Comparison of ENCODE assay signal across 8 mouse cellular contexts in the genomic region with DNA sequence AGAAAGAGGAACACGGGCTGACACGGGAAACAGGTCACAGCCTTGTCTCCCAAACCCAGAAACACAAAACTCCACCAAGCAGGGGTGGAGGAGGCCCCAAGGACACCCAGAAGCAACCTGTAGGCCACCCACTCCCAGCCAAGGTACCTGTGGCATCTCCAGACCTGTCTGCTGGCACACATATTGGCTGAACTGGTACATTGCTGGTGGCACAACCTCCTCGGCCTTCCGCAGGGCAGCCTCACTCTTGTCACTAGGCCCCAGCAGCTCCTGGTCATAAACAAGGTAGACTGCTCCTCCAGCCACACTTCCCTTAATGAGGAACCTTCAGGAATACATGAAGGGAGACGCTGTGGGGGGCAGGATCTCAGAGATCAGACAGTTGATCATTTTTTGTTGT. TPM values are rescaled to one million over a fixed set of nuclear protein-coding genes. Genes with fewer than 3 reads are reported as not detected.
DNase-seq lines count a peak whose midpoint lies in the region; ATAC-seq and TF ChIP-seq lines count a peak whose summit lies in the region.

No protein-coding gene starts in this region.

- 56% methylated on average over 5 of the region's 5 CpGs for WGBS in embryonic facial prominence, embryonic 12.5 days
- WGBS in hindbrain, postnatal 0 days = 62% methylated on average over 5 of the region's 5 CpGs

- no peak for DNase-seq in layer of hippocampus, adult 2 months (ENCODE audit: low spot score in 2 of 2)
- no peak for DNase-seq in layer of hippocampus, adult 9-10 months (ENCODE audit: low spot score)
- no peak for DNase-seq in hindbrain, postnatal 0 days (ENCODE audit: low spot score)
- DNase-seq in T-cell, adult 2 months (ENCODE audit: low spot score) = no peak
- no peak for DNase-seq in spleen, adult 18-20 months
- no peak for DNase-seq in layer of hippocampus, adult 18-20 months (ENCODE audit: low spot score in 2 of 2)

- peaks cover 39% of the 10 kb centered on the region for H3K36me3 ChIP-seq in embryonic facial prominence, embryonic 12.5 days
- H3K36me3 ChIP-seq in hindbrain, postnatal 0 days (ENCODE audit: insufficient read depth, low read length) = peaks cover 35% of the 10 kb centered on the region
- H3K36me3 ChIP-seq in myocyte (ENCODE audit: control insufficient read depth, insufficient read depth) = peaks cover 27% of the 10 kb centered on the region

- no peaks in the 10 kb centered on the region for H3K9me3 ChIP-seq in embryonic facial prominence, embryonic 12.5 days
- no peaks in the 10 kb centered on the region for H3K9me3 ChIP-seq in hindbrain, postnatal 0 days (ENCODE audit: low read length)

- peak overlapping the region; percentile 52 for H3K9ac ChIP-seq in embryonic facial prominence, embryonic 12.5 days
- H3K9ac ChIP-seq in hindbrain, postnatal 0 days (replicated peaks; ENCODE audit: low read length) = peak overlapping the region; percentile 82; the same call in 1 of the 2 replicates

- no peak for ATAC-seq in embryonic facial prominence, embryonic 12.5 days (ENCODE audit: insufficient number of reproducible peaks, insufficient read depth, low FRiP score, low TSS enrichment)
- no peak for ATAC-seq in hindbrain, postnatal 0 days

- H3K4me2 ChIP-seq in embryonic facial prominence, embryonic 12.5 days (replicated peaks) = peak overlapping the region; percentile 78
- peak overlapping the region; percentile 74 for H3K4me2 ChIP-seq in hindbrain, postnatal 0 days (ENCODE audit: low read depth, low read length)
- H3K4me2 ChIP-seq in myocyte (ENCODE audit: low read depth) = peak overlapping the region; percentile 93

- peak overlapping the region; percentile 96; the same call in 1 of the 2 replicates for H3K27ac ChIP-seq in layer of hippocampus, adult 2 months
- peak overlapping the region; percentile 1; the same call in 1 of the 2 replicates for H3K27ac ChIP-seq in embryonic facial prominence, embryonic 12.5 days
- peak overlapping the region; percentile 86 for H3K27ac ChIP-seq in hindbrain, postnatal 0 days

- TF ChIP-seq CTCF in layer of hippocampus, adult 2 months (conservative IDR thresholded peaks at IDR 0.05) = no peak
- TF ChIP-seq CTCF in hindbrain, postnatal 0 days (IDR thresholded peaks at IDR 0.05; ENCODE audit: low read depth) = no peak

- H3K79me2 ChIP-seq in myocyte (ENCODE audit: control insufficient read depth, insufficient read depth) = peaks cover 23% of the 10 kb centered on the region

- TF ChIP-seq POLR2A in myocyte (IDR thresholded peaks at IDR 0.05; ENCODE audit: insufficient read length, low read depth) = peak; percentile 41

- H3K4me1 ChIP-seq in embryonic facial prominence, embryonic 12.5 days = peaks cover 16% of the 10 kb centered on the region
- H3K4me1 ChIP-seq in hindbrain, postnatal 0 days (ENCODE audit: insufficient read depth, low read length) = peaks cover 8% of the 10 kb centered on the region; the same call in 1 of the 2 replicates

- peak overlapping the region; percentile 68 for H3K4me3 ChIP-seq in layer of hippocampus, adult 2 months
- H3K4me3 ChIP-seq in embryonic facial prominence, embryonic 12.5 days = peak overlapping the region; percentile 46
- H3K4me3 ChIP-seq in hindbrain, postnatal 0 days (ENCODE audit: low read length) = peak overlapping the region; percentile 58
- H3K4me3 ChIP-seq in myocyte = peak overlapping the region; percentile 92

- H3ac ChIP-seq in myocyte (ENCODE audit: control insufficient read depth, insufficient read length) = peak overlapping the region; percentile 5

- H3K27me3 ChIP-seq in embryonic facial prominence, embryonic 12.5 days = no peaks in the 10 kb centered on the region
- no peaks in the 10 kb centered on the region for H3K27me3 ChIP-seq in hindbrain, postnatal 0 days (ENCODE audit: insufficient read depth, low read length)
- H3K27me3 ChIP-seq in myocyte (ENCODE audit: control insufficient read depth, insufficient read depth, insufficient read length) = no peaks in the 10 kb centered on the region

TF ChIP-seq in myocyte, 11 proteins besides CTCF, POLR2A, EP300 and RAD21:
- peak; percentile 29 for TF ChIP-seq POLR2AphosphoS2 (IDR thresholded peaks at IDR 0.05; ENCODE audit: insufficient read length, low read depth)
- TF ChIP-seq REST (IDR thresholded peaks at IDR 0.05; ENCODE audit: insufficient read depth, insufficient read length) = no peak

RNA-seq across cellular contexts. Expression of gene 2410015M20Rik, which starts 0.9 kb away (rescaled TPM):
- 100 to 1,000 TPM; 134 to 142 TPM for total RNA-seq in layer of hippocampus, adult 2 months (2021)
- polyA plus RNA-seq in embryonic facial prominence, embryonic 12.5 days (2016; fragmentation: Nextera tagmentation; extraction: Ambion mirVana) = 208 and 214 TPM in 2 replicates
- 65.8 and 79.7 TPM in 2 replicates for total RNA-seq in hindbrain, postnatal 0 days (2014; rRNA removed)
- 222 and 247 TPM in 2 replicates for polyA plus RNA-seq in hindbrain, postnatal 0 days (2015; fragmentation: Nextera tagmentation; extraction: Ambion mirVana)
- polyA plus RNA-seq in myocyte (2012; fragmentation: generic; extraction: Trizol) = 587 TPM
- 100 to 1,000 TPM; 143 to 147 TPM for total RNA-seq in layer of hippocampus, adult 18-20 months (2021)

RNA-seq across cellular contexts. Expression of gene Rpl36, which starts 4.5 kb away (rescaled TPM):
- total RNA-seq in layer of hippocampus, adult 2 months (2021) = 100 to 1,000 TPM; 383 to 406 TPM
- polyA plus RNA-seq in embryonic facial prominence, embryonic 12.5 days (2016; fragmentation: Nextera tagmentation; extraction: Ambion mirVana) = 1,591 and 1,618 TPM in 2 replicates
- total RNA-seq in hindbrain, postnatal 0 days (2014; rRNA removed) = 939 and 1,848 TPM in 2 replicates
- 1,254 and 1,260 TPM in 2 replicates for polyA plus RNA-seq in hindbrain, postnatal 0 days (2015; fragmentation: Nextera tagmentation; extraction: Ambion mirVana)
- 3,746 TPM for polyA plus RNA-seq in myocyte (2012; fragmentation: generic; extraction: Trizol)
- total RNA-seq in layer of hippocampus, adult 18-20 months (2021) = 100 to 1,000 TPM; 414 to 418 TPM

RNA-seq across cellular contexts. Expression of gene Lonp1, which starts 18.0 kb away (rescaled TPM):
- total RNA-seq in layer of hippocampus, adult 2 months (2021) = 10 to 100 TPM; 56.5 to 60.2 TPM
- 66.0 and 66.9 TPM in 2 replicates for polyA plus RNA-seq in embryonic facial prominence, embryonic 12.5 days (2016; fragmentation: Nextera tagmentation; extraction: Ambion mirVana)
- total RNA-seq in hindbrain, postnatal 0 days (2014; rRNA removed) = 67.0 and 72.5 TPM in 2 replicates
- polyA plus RNA-seq in hindbrain, postnatal 0 days (2015; fragmentation: Nextera tagmentation; extraction: Ambion mirVana) = 38.6 and 39.7 TPM in 2 replicates
- 278 TPM for polyA plus RNA-seq in myocyte (2012; fragmentation: generic; extraction: Trizol)
- total RNA-seq in layer of hippocampus, adult 18-20 months (2021) = 10 to 100 TPM; 60.1 to 61.6 TPM

RNA-seq across cellular contexts. Expression of gene Catsperd, which starts 19.2 kb away (rescaled TPM):
- 1 to 10 TPM; 1.1 to 1.8 TPM for total RNA-seq in layer of hippocampus, adult 2 months (2021)
- polyA plus RNA-seq in embryonic facial prominence, embryonic 12.5 days (2016; fragmentation: Nextera tagmentation; extraction: Ambion mirVana) = 0.74 and 0.88 TPM in 2 replicates
- total RNA-seq in hindbrain, postnatal 0 days (2014; rRNA removed) = 0.32 and 2.4 TPM in 2 replicates
- 1.2 and 1.3 TPM in 2 replicates for polyA plus RNA-seq in hindbrain, postnatal 0 days (2015; fragmentation: Nextera tagmentation; extraction: Ambion mirVana)
- 0.16 TPM for polyA plus RNA-seq in myocyte (2012; fragmentation: generic; extraction: Trizol)
- total RNA-seq in layer of hippocampus, adult 18-20 months (2021) = 1 to 10 TPM; 1.1 to 1.3 TPM

RNA-seq across cellular contexts. Expression of gene Safb, which starts 24.1 kb away (rescaled TPM):
- total RNA-seq in layer of hippocampus, adult 2 months (2021) = 100 to 1,000 TPM; 162 to 193 TPM
- 152 and 157 TPM in 2 replicates for polyA plus RNA-seq in embryonic facial prominence, embryonic 12.5 days (2016; fragmentation: Nextera tagmentation; extraction: Ambion mirVana)
- 40.8 and 47.0 TPM in 2 replicates for total RNA-seq in hindbrain, postnatal 0 days (2014; rRNA removed)
- 71.7 and 85.0 TPM in 2 replicates for polyA plus RNA-seq in hindbrain, postnatal 0 days (2015; fragmentation: Nextera tagmentation; extraction: Ambion mirVana)
- 58.9 TPM for polyA plus RNA-seq in myocyte (2012; fragmentation: generic; extraction: Trizol)
- total RNA-seq in layer of hippocampus, adult 18-20 months (2021) = 100 to 1,000 TPM; 162 to 163 TPM

Comparison
In these comparisons a context has a peak if more than half of its experiments do, and no peak if none do; other contexts are left out.
1. H3K27ac ChIP-seq: peak in every context shown above with its lines; median percentile 96 in layer of hippocampus, adult 2 months; 86 in hindbrain, postnatal 0 days; 1 in embryonic facial prominence, embryonic 12.5 days.